Mouse (Mus musculus): ENCODE measurements at regions not wholly inside any gene's neighbourhood (a gene's known extent, or its start where the extent isn't known, plus 50 kb on each side); places are given as distances from the start of the nearest gene placed in this dataset.

- no peak for DNase-seq (ENCODE audit: extremely low spot score in 1 of 2, low spot score in 1 of 2)
Measured at GRCm38 (mm10) chr7:35878164-35878563, 75.4 kb upstream of the Zfp507 start.

GRCm38 (mm10) chr7:35861049-35861448 lies 58.2 kb upstream of the Zfp507 start:
- DNase-seq (ENCODE audit: extremely low spot score in 1 of 2, low spot score in 1 of 2) = no peak

- DNase-seq (ENCODE audit: extremely low spot score in 1 of 2, low spot score in 1 of 2) = peak in 1 of 2 experiments; percentile 43
Measured at GRCm38 (mm10) chr7:35859601-35860000, 56.8 kb upstream of the Zfp507 start.

GRCm38 (mm10) chr7:35857693-35858092 lies 54.9 kb upstream of the Zfp507 start:
- DNase-seq (ENCODE audit: extremely low spot score in 1 of 2, low spot score in 1 of 2) = no peak

Small RNA genes lying in the stretch of these regions (microRNA-seq; reads per million reads assigned to microRNA genes)
- gene Gm23292 = 0 reads per million in 2 experiments
